Mouse (Mus musculus) embryonic fibroblast, embryonic 13.5 days (primary cell): ENCODE results near the gene Wdr86.

ENCODE experiments used
- CTCF ChIP-seq: IDR thresholded peaks from 2 replicates; pipeline ENCODE4 v1.5.1; 2011; ENCODE audit warnings: mild to moderate bottlenecking, control low read depth, low read length, moderate library complexity, borderline replicate concordance; ENCODE audit not compliant: insufficient read depth
- POLR2A ChIP-seq: IDR thresholded peaks from 2 replicates; pipeline ENCODE4 v1.6.1; 2011; ENCODE audit warnings: low read depth, mild to moderate bottlenecking, control low read depth, low read length, moderate library complexity

GRCm38 (mm10) chr5:24776681-24777080 is 46.2 kb upstream of the Wdr86 start:
- TF ChIP-seq CTCF = no peak
- no peak for TF ChIP-seq POLR2A
